Mouse (Mus musculus) liver, embryonic 14.5 days (tissue): ENCODE data around the gene Olfr986. TPM values are rescaled to one million over a fixed set of nuclear protein-coding genes. Genes with fewer than 3 reads are reported as not detected.
"Not testable (repeated sequence)": the region's sequence is repeated elsewhere in the genome, so short reads cannot be mapped to it uniquely, and the experiment has no call there.

Experiments
- ATAC-seq: fragments of 200-750 bp; cut with Nextera tagmentation; 2 replicates; pipeline ENCODE4 v1.8.0; 2017; ENCODE audit warnings: moderate number of reproducible peaks, mild to moderate bottlenecking, moderate library complexity; ENCODE audit not compliant: insufficient read depth
- DNase-seq, 3 experiments: peaks; one replicate each; pipeline ENCODE4 v3.0.0-alpha.2; 2012 to 2013; ENCODE audit warnings: low read depth in 3 of 3, low spot score in 3 of 3
- H3K27ac ChIP-seq: fragments of 300-500 bp; sonication (generic); 2 replicates; pipeline ENCODE4 v1.5.1; 2014; ENCODE audit warnings: moderate library complexity, mild to moderate bottlenecking, control low read depth, inconsistent platforms
- H3K27me3 ChIP-seq: fragments of 300-500 bp; sonication (generic); 2 replicates; pipeline ENCODE4 v1.6.1; 2014; ENCODE audit warnings: mild to moderate bottlenecking, low read length, moderate library complexity; ENCODE audit not compliant: control insufficient read depth, insufficient read depth
- H3K36me3 ChIP-seq: fragments of 300-500 bp; sonication (generic); replicated peaks from 2 replicates; pipeline ENCODE4 v1.6.1; 2014; ENCODE audit warnings: low read depth; ENCODE audit not compliant: control insufficient read depth, insufficient read depth
- H3K4me1 ChIP-seq, 2 experiments: fragments of 200-500 bp in 1 of 2; fragments of 300-500 bp in 1 of 2; sonication (generic) in 1 of 2; replicated peaks; 2 replicates each; pipeline ENCODE4 v1.6.1; 2012 to 2014; ENCODE audit warnings: antibody characterized with exemption in 1 of 2, inconsistent platforms in 1 of 2, low read length in 1 of 2; ENCODE audit not compliant: control insufficient read depth in 2 of 2, insufficient read depth in 2 of 2
- H3K4me2 ChIP-seq: fragments of 300-500 bp; sonication (generic); 2 replicates; pipeline ENCODE4 v1.6.1; 2014; ENCODE audit warnings: low read depth, mild to moderate bottlenecking, control low read depth, moderate library complexity
- H3K4me3 ChIP-seq, 2 experiments: fragments of 200-500 bp in 1 of 2; fragments of 300-500 bp in 1 of 2; sonication (generic) in 1 of 2; 2 replicates each; pipeline ENCODE4 v1.5.1; 2012 to 2014; ENCODE audit warnings: low read depth in 2 of 2, low read length in 2 of 2, mild to moderate bottlenecking in 2 of 2, control low read depth in 1 of 2, inconsistent platforms in 1 of 2, moderate library complexity in 1 of 2; ENCODE audit not compliant: insufficient read depth in 1 of 2
- H3K9ac ChIP-seq: fragments of 300-500 bp; sonication (generic); replicated peaks from 2 replicates; pipeline ENCODE4 v1.6.1; 2014; ENCODE audit warnings: mild to moderate bottlenecking, control low read depth, moderate library complexity
- H3K9me3 ChIP-seq: fragments of 300-500 bp; sonication (generic); 2 replicates; pipeline ENCODE4 v1.6.1; 2016; ENCODE audit warnings: low read length, mixed read lengths; ENCODE audit not compliant: control insufficient read depth
- CTCF ChIP-seq: IDR thresholded peaks from 2 replicates; pipeline ENCODE4 v1.5.1; 2016; ENCODE audit warnings: antibody characterized with exemption, low read depth, control low read depth
- EP300 ChIP-seq: IDR thresholded peaks from 2 replicates; pipeline ENCODE4 v1.6.1; 2016; ENCODE audit warnings: antibody characterized with exemption, low read depth
- WGBS: fragments of 180-500 bp; shearing (Covaris S2); extraction: QIAGEN DNeasy Blood & Tissue Kit; methylation state at CpG from one replicate; pipeline ENCODE4 v1.1.7; 2014; ENCODE audit not compliant: insufficient replicate concordance; 5-methylcytosine and 5-hydroxymethylcytosine counted together
- polyA plus RNA-seq, 2 experiments: library from polyadenylated mRNA; depleted of rRNA in 1 of 2; stranded (reverse) in 1 of 2; unstranded in 1 of 2; fragments of >200 nt; fragmentation: Nextera tagmentation in 1 of 2; extraction: Ambion mirVana in 1 of 2; gene quantifications; 2 replicates each; pipeline versions ENCODE4 v1.2.1 to v1.2.3; 2012 to 2014

Olfr986 gene
- polyA plus RNA-seq, 2 experiments: not detected

DNA sequence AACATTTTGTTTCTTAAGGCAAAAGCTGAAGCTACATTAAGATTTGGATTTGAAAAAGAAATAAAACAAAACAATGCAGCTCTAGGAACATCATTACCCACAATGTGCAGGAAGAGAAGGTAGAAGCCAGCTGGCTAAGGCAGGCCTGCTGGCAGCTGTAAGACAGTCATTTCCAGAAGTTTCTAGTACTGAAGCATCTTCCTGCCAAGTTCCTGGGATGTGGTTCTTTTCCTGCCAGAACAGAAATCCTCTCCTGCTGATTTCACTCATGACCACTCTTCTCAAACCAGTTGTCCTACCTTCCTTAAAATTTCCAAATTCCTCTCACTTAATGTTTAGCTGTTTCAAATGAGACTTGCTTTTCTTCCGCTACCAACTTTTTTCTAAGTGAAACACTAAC is 14.3 kb upstream of the Olfr986 start:
- DNase-seq (no peak), ATAC-seq (no peak)
- no peak overlapping the region for H3K27ac ChIP-seq
- no peak overlapping the region for H3K4me2 ChIP-seq
- no peak for TF ChIP-seq CTCF
- TF ChIP-seq EP300: no peak
- H3K9ac ChIP-seq: no peak overlapping the region
- no peaks in the 10 kb centered on the region for H3K36me3 ChIP-seq
- no peaks in the 10 kb centered on the region for H3K4me1 ChIP-seq
- WGBS: 67% methylated on average over 1 of the region's 1 CpGs
- no peaks in the 10 kb centered on the region for H3K9me3 ChIP-seq
- no peak overlapping the region for H3K4me3 ChIP-seq
- no peaks in the 10 kb centered on the region for H3K27me3 ChIP-seq

DNA sequence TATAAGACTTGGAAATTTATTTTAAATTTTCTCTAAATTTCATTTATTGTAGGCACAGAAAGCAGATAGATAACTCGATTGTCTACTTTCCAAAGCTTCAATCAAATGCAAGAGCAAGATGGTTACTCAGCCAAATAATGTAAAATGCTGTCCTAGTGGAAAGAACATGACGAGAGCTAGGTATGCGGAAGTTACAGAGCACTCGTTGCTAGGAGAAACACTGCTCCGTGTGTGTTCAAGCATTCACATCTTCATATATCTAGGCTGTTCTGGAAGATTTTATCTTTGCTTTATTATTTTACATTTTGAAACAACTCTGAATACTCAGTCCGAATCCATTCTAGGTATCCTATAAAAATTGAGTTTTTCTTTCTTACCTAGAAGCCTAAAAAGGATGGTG is 3.7 kb upstream of the Olfr986 start:
- H3K4me3 ChIP-seq: no peak overlapping the region
- ATAC-seq (no peak), DNase-seq (no peak)
- H3K9ac ChIP-seq: no peak overlapping the region
- H3K4me1 ChIP-seq: no peaks in the 10 kb centered on the region
- H3K27me3 ChIP-seq: no peaks in the 10 kb centered on the region
- no peak overlapping the region for H3K27ac ChIP-seq
- TF ChIP-seq CTCF (no peak), EP300 (no peak)
- 70% methylated on average over 6 of the region's 6 CpGs for WGBS
- H3K4me2 ChIP-seq: no peak overlapping the region
- H3K9me3 ChIP-seq: no peaks in the 10 kb centered on the region
- no peaks in the 10 kb centered on the region for H3K36me3 ChIP-seq

DNA sequence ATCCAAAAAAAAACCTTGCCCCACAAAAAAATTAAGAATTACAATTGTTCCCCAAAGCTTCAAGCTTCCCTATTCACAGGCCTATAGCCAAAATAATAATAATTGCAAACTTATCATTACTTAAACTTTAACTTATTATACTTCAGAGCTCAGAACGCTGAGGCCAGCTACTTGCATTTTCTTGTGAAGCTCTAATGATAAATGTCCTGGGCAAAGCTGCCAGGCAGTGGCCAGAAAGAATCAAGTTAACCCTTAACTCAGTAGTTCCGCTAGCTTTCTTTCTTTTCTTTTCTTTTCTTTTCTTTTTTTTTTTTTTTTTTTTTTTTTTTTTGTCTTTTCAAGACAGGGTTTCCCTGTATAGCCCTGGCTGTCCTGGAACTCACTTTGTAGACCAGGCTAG is 4.4 kb downstream of the Olfr986 start:
- H3K4me3 ChIP-seq, H3K9ac ChIP-seq, H3K27ac ChIP-seq, ATAC-seq, H3K9me3 ChIP-seq, H3K4me1 ChIP-seq, H3K4me2 ChIP-seq, H3K27me3 ChIP-seq, H3K36me3 ChIP-seq, DNase-seq: not testable (repeated sequence)
- WGBS: 55% methylated on average over 2 of the region's 2 CpGs

DNA sequence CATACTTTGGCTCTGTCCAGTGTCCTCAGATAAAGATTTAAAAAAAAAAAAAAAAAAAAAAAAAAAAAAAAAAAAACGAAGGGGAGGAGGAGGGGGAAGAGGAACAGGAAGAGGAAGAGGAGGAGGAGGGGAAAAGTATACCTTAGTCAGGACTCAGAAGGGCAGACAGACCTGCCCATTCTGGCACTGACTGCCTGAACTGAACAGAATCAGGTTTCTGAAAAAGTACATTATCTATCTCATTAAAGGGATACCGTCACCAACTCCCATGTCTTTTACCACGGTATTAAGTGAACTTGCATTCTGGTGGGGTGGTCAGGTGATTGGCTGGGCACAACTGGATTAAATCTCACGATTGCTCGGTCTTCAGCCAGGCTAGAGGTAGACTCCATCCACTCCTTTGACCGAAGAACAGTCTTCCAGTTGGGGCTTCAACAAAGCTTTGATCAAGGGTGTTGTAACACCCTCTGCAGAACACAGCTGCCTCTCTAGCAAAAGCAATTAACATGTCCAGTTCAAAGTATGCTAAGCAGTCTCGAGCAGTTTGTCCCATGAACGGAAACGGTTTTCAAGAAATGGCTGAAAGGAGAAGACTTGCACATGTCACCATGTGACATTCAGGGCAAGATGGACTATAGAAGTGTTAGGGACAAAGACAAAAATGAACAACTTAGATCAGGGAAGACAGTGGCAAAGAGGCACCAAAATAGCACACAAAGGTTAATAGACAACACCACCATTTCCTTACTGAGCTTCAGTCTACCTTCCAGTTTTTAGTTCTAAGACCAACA is 10.6 kb downstream of the Olfr986 start:
- no peaks in the 10 kb centered on the region for H3K27me3 ChIP-seq
- H3K27ac ChIP-seq: no peak overlapping the region
- H3K4me3 ChIP-seq: 0 out of 4 replicates have a peak overlapping the region, but pooled peaks of 1 of the 2 experiments have one; percentile 56
- TF ChIP-seq CTCF (no peak), EP300 (no peak)
- H3K4me1 ChIP-seq: peaks cover 2 to 6% of the 10 kb centered on the region in 2 experiments; a peak in 2 of 4 replicates
- no peaks in the 10 kb centered on the region for H3K9me3 ChIP-seq
- ATAC-seq (no peak), DNase-seq (no peak)
- no peak overlapping the region for H3K9ac ChIP-seq
- whole genome bisulfite sequencing: 70% methylated on average over 8 of the region's 9 CpGs
- no peaks in the 10 kb centered on the region for H3K36me3 ChIP-seq
- H3K4me2 ChIP-seq: peak overlapping the region; percentile 71

DNA sequence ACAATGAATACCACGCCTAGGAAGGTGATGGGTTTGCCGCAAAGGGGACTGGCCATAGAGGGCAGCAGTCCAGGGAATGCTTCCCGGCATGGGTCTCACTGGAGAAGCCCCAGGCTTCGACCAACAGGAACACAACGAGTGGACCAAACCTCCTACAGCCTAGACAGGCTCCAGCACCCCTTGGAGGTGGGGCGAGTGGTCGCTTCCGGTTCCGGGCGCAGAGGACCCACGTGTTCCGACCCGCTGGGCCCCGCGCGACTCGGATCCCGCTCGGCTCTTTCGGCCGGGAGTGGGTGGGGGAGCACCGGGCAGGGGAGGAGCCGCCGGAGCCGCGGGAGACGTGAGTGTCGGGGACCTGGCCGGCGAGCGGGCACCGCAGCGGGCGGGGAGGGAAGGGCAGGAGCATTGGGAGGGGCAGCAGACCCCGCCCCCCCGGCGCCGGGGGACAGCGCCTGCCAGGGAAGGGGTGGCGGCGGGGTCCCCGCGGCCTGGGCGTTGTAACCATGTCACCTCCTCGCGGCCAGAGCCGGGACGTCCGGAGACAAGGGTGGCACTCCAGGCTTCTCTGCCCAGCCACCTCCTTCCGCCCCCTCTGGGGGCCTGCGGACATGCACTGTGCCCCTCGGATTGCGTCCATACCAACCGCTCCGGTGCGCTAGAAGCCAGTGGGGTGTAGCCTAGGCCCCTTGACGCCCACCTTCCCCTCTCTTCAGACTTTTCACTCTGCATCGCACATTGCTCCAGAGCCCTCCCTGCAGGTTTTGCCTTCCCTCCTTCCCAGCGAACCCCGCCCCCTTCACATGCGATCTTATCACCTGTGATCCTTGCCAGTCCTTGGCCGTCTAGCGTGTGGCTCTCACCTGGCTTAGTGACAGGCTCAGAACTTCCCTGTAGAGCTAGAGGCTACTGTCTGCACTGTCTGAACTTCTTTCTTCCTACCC is 11.6 kb downstream of the Olfr986 start, which contains the start of gene Zfp202:
TSS of gene Zfp202 (plus strand) at position 219 of the 941 bp plus-strand sequence.
- ATAC-seq (peak; percentile 84), DNase-seq (peak; percentile 28 to 30 (median 30))
- WGBS: under 1% methylated on average over 51 of the region's 63 CpGs
- Histone ChIP-seq H3K4me3 (peak within 1 kb of the TSS; percentile 56 to 71), H3K4me1 (peaks cover 2 to 6% of the 10 kb centered on the region in 2 experiments; a peak in 2 of 4 replicates), H3K27me3 (no peaks in the 10 kb centered on the region), H3K4me2 (peak within 1 kb of the TSS; percentile 71), H3K9me3 (no peaks in the 10 kb centered on the region), H3K36me3 (no peaks in the 10 kb centered on the region), H3K27ac (no peak within 1 kb of the TSS), H3K9ac (peak within 1 kb of the TSS; percentile 15)
- TF ChIP-seq CTCF (peak; percentile 39), EP300 (no peak)
